Mouse (Mus musculus) intestine, embryonic 16.5 days (tissue): ENCODE measurements at regions not wholly inside any gene's neighbourhood (a gene's known extent, or its start where the extent isn't known, plus 50 kb on each side); places are given as distances from the start of the nearest gene placed in this dataset.

ENCODE experiments used
- ATAC-seq: fragments of 200-750 bp; cut with Nextera tagmentation; 2 replicates; pipeline ENCODE4 v1.8.0; 2017; ENCODE audit warnings: moderate TSS enrichment, moderate library complexity
- H3K27ac ChIP-seq: fragments of 300-500 bp; sonication (generic); 2 replicates; pipeline ENCODE4 v1.5.1; 2014; ENCODE audit warnings: mild to moderate bottlenecking, low read length
- H3K27me3 ChIP-seq: fragments of 300-500 bp; sonication (generic); replicated peaks from 2 replicates; pipeline ENCODE4 v1.6.1; 2014; ENCODE audit warnings: low read length, control low read depth, mixed read lengths; ENCODE audit not compliant: control insufficient read depth, insufficient read depth
- H3K36me3 ChIP-seq: fragments of 300-500 bp; sonication (generic); 2 replicates; pipeline ENCODE4 v1.6.1; 2014; ENCODE audit warnings: low read length, control low read depth; ENCODE audit not compliant: control insufficient read depth, insufficient read depth
- H3K4me1 ChIP-seq: fragments of 300-500 bp; sonication (generic); 2 replicates; pipeline ENCODE4 v1.6.1; 2014; ENCODE audit warnings: low read length, control low read depth, mixed read lengths; ENCODE audit not compliant: control insufficient read depth, insufficient read depth
- H3K4me2 ChIP-seq: fragments of 300-500 bp; sonication (generic); 2 replicates; pipeline ENCODE4 v1.6.1; 2014; ENCODE audit warnings: low read depth, low read length, control low read depth
- H3K4me3 ChIP-seq: fragments of 300-500 bp; sonication (generic); 2 replicates; pipeline ENCODE4 v1.5.1; 2014; ENCODE audit warnings: mild to moderate bottlenecking, low read length
- H3K9ac ChIP-seq: fragments of 300-500 bp; sonication (generic); 2 replicates; pipeline ENCODE4 v1.6.1; 2014; ENCODE audit warnings: low read depth, low read length
- H3K9me3 ChIP-seq: fragments of 300-500 bp; sonication (generic); 2 replicates; pipeline ENCODE4 v1.6.1; 2016; ENCODE audit warnings: low read length, control low read depth; ENCODE audit not compliant: control insufficient read depth

GRCm38 (mm10) chr13:29006467-29006866 lies 53.0 kb upstream of the Sox4 start:
- no peak for ATAC-seq
- Histone ChIP-seq H3K4me2 (no peak overlapping the region), H3K9ac (no peak overlapping the region), H3K27me3 (no peaks in the 10 kb centered on the region), H3K36me3 (no peaks in the 10 kb centered on the region), H3K9me3 (no peaks in the 10 kb centered on the region), H3K4me1 (no peaks in the 10 kb centered on the region; the same call in 1 of the 2 replicates), H3K27ac (no peak overlapping the region), H3K4me3 (no peak overlapping the region)
